Mouse (Mus musculus) heart, embryonic 12.5 days (tissue): ENCODE data around the gene Ripply1. TPM values are rescaled to one million over a fixed set of nuclear protein-coding genes. Genes with fewer than 3 reads are reported as not detected.

Experiments used
- ATAC-seq: fragments of 200-750 bp; cut with Nextera tagmentation; 2 replicates; pipeline ENCODE4 v1.8.0; 2017; ENCODE audit warnings: moderate TSS enrichment, moderate library complexity; ENCODE audit not compliant: insufficient number of reproducible peaks, low FRiP score
- H3K27ac ChIP-seq: fragments of 300-500 bp; sonication (generic); 2 replicates; pipeline ENCODE4 v1.5.1; 2016; ENCODE audit warnings: mild to moderate bottlenecking, moderate library complexity; ENCODE audit not compliant: poor library complexity, severe bottlenecking
- H3K27me3 ChIP-seq: fragments of 300-500 bp; sonication (generic); replicated peaks from 2 replicates; pipeline ENCODE4 v1.6.1; 2016; ENCODE audit warnings: mild to moderate bottlenecking, moderate library complexity
- H3K36me3 ChIP-seq: fragments of 300-500 bp; sonication (generic); 2 replicates; pipeline ENCODE4 v1.6.1; 2016; ENCODE audit warnings: mild to moderate bottlenecking, moderate library complexity
- H3K4me1 ChIP-seq: fragments of 300-500 bp; sonication (generic); replicated peaks from 2 replicates; pipeline ENCODE4 v1.6.1; 2016; ENCODE audit warnings: mild to moderate bottlenecking
- H3K4me2 ChIP-seq: fragments of 300-500 bp; sonication (generic); 2 replicates; pipeline ENCODE4 v1.6.1; 2016; ENCODE audit warnings: mild to moderate bottlenecking, moderate library complexity
- H3K4me3 ChIP-seq: fragments of 300-500 bp; sonication (generic); 2 replicates; pipeline ENCODE4 v1.5.1; 2016; ENCODE audit warnings: mild to moderate bottlenecking
- H3K9ac ChIP-seq: fragments of 300-500 bp; sonication (generic); 2 replicates; pipeline ENCODE4 v1.6.1; 2016; ENCODE audit warnings: mild to moderate bottlenecking, moderate library complexity
- H3K9me3 ChIP-seq: fragments of 300-500 bp; sonication (generic); replicated peaks from 2 replicates; pipeline ENCODE4 v1.6.1; 2016; ENCODE audit warnings: mild to moderate bottlenecking, moderate library complexity
- WGBS: fragments of 180-500 bp; shearing (Covaris S2); methylation state at CpG from one replicate; pipeline ENCODE4 v1.1.7; 2016; 5-methylcytosine and 5-hydroxymethylcytosine counted together
- polyA plus RNA-seq: library from polyadenylated mRNA; unstranded; fragments of >200 nt; fragmentation: Nextera tagmentation; extraction: Ambion mirVana; gene quantifications from 2 replicates; pipeline ENCODE4 v1.2.1, GENCODE M21; 2016

Ripply1 gene
- not detected in 2 replicates for polyA plus RNA-seq

DNA sequence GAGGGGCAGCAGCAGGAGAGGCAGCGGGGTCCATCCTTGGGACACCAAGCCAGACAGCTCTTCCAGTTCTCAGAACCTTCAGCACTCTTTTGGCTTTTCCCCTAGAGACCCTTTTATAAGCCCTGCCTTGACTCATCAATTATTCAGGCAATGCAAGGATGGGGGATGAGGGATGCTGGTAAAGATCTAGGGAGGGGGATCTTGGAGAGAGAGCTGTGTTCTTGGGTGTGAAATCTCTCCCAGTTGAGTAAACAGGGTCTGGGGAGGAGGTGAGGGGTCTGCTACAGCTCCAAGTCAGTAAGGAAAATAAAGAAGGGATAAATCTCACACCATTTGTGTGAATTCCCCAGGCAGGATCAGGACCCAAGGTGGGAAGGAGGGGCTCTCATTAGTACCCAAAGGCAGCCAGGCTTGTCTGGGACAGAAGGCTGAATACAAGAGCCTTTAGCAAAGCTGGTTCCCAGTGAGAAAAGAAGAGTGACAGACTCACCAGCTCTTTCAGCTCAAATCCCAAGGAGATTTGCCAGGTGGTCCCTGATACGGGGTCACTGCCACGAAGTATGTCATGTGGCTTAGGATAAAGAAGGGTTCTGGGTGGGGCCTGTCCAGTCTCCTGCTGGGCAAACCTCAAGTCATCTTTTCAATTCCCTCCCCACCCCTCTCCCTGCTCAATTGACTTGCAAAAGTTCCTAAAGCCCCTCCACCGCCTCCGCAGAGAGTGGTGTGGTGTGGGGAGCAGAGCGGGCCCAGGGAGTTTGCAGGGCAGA is at the start of gene Ripply1:
Gene Ripply1, minus strand, starts transcription at position 76 of the 767 bp plus-strand sequence.
- Histone ChIP-seq H3K9me3 (no peaks in the 10 kb centered on the region), H3K4me2 (no peak within 1 kb of the TSS), H3K4me3 (no peak within 1 kb of the TSS), H3K4me1 (peaks cover 17% of the 10 kb centered on the region), H3K27ac (no peak within 1 kb of the TSS), H3K9ac (no peak within 1 kb of the TSS), H3K36me3 (no peaks in the 10 kb centered on the region), H3K27me3 (peaks cover 5% of the 10 kb centered on the region)
- 65% methylated on average over 6 of the region's 6 CpGs for WGBS
- no peak for ATAC-seq

- no peak overlapping the region for H3K4me2 ChIP-seq
- H3K27me3 ChIP-seq, result no peaks in the 10 kb centered on the region
- 86% methylated on average over 6 of the region's 6 CpGs for WGBS
- H3K27ac ChIP-seq, result no peak overlapping the region
- no peaks in the 10 kb centered on the region for H3K4me1 ChIP-seq
- H3K36me3 ChIP-seq, result 0 out of 2 replicates have a peak, but pooled peaks cover 3% of the 10 kb centered on the region
- H3K9me3 ChIP-seq, result no peaks in the 10 kb centered on the region
- no peak for ATAC-seq
- no peak overlapping the region for H3K4me3 ChIP-seq
- H3K9ac ChIP-seq, result no peak overlapping the region
Observed at GRCm38 (mm10) chrX:139828363-139829092, 46.4 kb upstream of the Ripply1 start.

DNA sequence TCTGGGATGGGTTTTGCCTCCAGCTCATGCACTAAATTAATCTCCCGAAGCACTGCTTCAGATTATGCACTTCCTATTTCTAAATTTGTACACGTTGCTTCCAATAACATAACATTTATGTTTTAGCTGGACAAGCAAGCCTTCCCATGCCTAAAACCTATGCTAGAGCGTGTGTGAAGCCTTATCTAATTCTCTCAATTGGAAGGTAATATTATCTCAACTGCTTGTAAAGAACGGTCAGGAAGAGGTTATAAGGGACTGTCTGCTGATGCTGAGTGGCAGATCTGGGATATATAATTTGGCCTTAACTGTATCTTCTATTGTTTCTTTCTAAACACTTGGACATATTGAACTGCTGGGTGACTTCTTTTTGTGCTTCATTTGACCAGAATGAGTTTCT is 44.8 kb upstream of the Ripply1 start:
- H3K9ac ChIP-seq, result no peak overlapping the region
- H3K4me3 ChIP-seq, result no peak overlapping the region
- no peaks in the 10 kb centered on the region for H3K27me3 ChIP-seq
- 75% methylated on average over 4 of the region's 4 CpGs for WGBS
- no peak for ATAC-seq
- no peaks in the 10 kb centered on the region for H3K4me1 ChIP-seq
- H3K36me3 ChIP-seq, result peaks cover 12% of the 10 kb centered on the region
- no peak overlapping the region for H3K4me2 ChIP-seq
- no peak overlapping the region for H3K27ac ChIP-seq
- H3K9me3 ChIP-seq, result no peaks in the 10 kb centered on the region

DNA sequence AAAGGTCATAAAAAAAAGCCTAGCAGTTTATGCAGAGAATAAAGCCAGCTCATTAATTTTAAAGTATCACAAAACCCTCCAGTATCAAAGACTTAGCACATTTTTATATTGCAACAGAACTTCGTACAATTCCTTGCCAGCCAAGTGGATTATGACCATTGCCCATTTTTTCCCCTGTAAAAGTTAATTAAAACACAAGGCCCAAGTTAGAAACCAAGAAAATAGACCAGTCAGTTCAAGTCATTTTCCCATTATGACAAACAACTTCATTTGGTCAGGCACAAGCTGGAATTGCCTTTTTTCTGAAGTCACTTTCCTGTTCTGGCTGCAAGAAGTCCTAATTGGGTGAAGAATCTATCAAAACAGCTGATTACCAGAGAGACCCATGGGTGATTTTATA is 43.2 kb upstream of the Ripply1 start:
- 85% methylated on average over 1 of the region's 1 CpGs for WGBS
- H3K27ac ChIP-seq, result no peak overlapping the region
- H3K27me3 ChIP-seq, result no peaks in the 10 kb centered on the region

GRCm38 (mm10) chrX:139815201-139815600 is 33.0 kb upstream of the Ripply1 start:
- WGBS, result 69% methylated on average over 5 of the region's 5 CpGs
- H3K4me3 ChIP-seq, result no peak overlapping the region
- no peaks in the 10 kb centered on the region for H3K9me3 ChIP-seq
- no peak overlapping the region for H3K9ac ChIP-seq
- H3K27me3 ChIP-seq, result no peaks in the 10 kb centered on the region
- no peak for ATAC-seq
- H3K27ac ChIP-seq, result no peak overlapping the region
- no peaks in the 10 kb centered on the region for H3K4me1 ChIP-seq
- H3K4me2 ChIP-seq, result no peak overlapping the region
- H3K36me3 ChIP-seq, result no peaks in the 10 kb centered on the region

More for the DNA sequence above, 43.2 kb upstream of the Ripply1 start:
- no peak overlapping the region for H3K4me3 ChIP-seq
- H3K9ac ChIP-seq, result no peak overlapping the region
- H3K4me2 ChIP-seq, result no peak overlapping the region
- H3K4me1 ChIP-seq, result no peaks in the 10 kb centered on the region
- peaks cover 12% of the 10 kb centered on the region for H3K36me3 ChIP-seq
- no peak for ATAC-seq
- no peaks in the 10 kb centered on the region for H3K9me3 ChIP-seq

GRCm38 (mm10) chrX:139814018-139814635 is 32.0 kb upstream of the Ripply1 start:
- ATAC-seq, result no peak
- H3K4me1 ChIP-seq, result no peaks in the 10 kb centered on the region
- WGBS, result 53% methylated on average over 8 of the region's 8 CpGs
- no peak overlapping the region for H3K9ac ChIP-seq
- H3K4me3 ChIP-seq, result no peak overlapping the region
- H3K4me2 ChIP-seq, result no peak overlapping the region
- no peaks in the 10 kb centered on the region for H3K36me3 ChIP-seq
- no peaks in the 10 kb centered on the region for H3K9me3 ChIP-seq
- no peak overlapping the region for H3K27ac ChIP-seq
- no peaks in the 10 kb centered on the region for H3K27me3 ChIP-seq

DNA sequence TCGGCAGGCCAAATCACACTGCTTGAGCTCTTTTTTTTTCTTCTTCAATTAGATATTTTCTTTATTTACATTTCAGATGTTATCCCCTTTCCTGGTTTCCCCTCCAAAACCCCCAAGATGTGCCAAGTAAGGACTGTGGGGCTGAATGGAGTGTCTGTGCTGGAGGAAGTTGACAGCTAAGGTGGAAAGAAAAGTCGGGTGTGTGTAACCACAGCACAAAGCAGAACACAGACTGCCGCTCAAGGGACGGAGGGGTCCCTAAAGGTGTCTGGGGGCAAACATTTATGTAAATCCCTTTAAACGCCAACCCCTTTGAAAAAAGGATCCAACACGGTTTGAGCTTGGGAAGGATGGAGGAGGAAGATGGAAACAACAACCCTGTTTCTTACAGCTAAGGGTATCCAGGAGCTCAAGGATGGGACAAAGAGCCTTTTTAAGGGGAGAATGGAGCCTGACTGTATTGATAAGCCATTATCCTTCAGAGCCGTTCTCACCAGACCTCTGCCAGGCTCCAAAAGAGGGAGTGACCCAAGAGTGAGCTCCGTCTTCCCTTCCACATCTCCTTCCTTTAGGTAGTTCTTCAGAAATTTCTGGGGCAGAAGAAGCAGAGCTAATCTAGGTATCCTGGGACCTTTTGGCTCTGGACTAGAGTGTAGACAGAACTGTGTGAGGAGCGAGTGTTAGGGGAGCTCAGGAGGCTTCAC is 31.3 kb upstream of the Ripply1 start:
- Histone ChIP-seq H3K36me3 (no peaks in the 10 kb centered on the region), H3K4me2 (no peak overlapping the region), H3K9me3 (no peaks in the 10 kb centered on the region), H3K27me3 (no peaks in the 10 kb centered on the region), H3K9ac (no peak overlapping the region), H3K27ac (no peak overlapping the region), H3K4me3 (no peak overlapping the region), H3K4me1 (no peaks in the 10 kb centered on the region)
- no peak for ATAC-seq
- 60% methylated on average over 9 of the region's 9 CpGs for WGBS

DNA sequence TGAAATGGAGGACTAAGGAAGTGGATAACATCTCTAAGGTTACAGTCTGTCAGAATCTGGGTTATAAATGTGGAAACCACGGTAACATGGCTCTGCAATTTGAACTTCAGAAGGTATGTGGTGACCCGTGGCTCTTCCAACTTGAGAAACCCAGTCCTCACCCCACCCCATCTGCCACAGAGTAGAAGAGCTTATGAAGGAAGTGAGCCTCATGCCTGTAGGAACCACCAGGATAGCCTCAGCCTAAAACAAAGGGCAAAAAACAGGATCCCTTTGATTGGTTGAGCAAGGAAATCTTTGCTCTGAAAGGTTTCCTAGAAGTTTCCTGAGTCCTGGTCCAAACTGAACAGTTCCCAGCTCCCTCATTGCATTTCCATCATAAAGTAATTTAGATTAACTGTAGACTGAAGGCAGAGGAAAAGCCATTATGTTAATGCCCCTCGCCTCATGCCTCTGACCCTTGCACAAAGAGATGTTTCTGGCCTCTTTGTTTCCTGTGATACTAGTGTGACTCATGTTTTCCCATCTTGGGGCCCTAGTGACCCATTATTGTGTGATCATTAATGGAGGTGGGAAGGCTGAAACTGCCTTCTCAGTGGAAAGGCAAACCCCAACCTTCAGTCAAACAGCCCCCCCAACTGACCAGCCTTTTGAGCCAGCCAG is 30.6 kb upstream of the Ripply1 start:
- no peaks in the 10 kb centered on the region for H3K36me3 ChIP-seq
- WGBS, result 73% methylated on average over 3 of the region's 3 CpGs
- no peak overlapping the region for H3K27ac ChIP-seq
- no peak overlapping the region for H3K4me2 ChIP-seq
- H3K27me3 ChIP-seq, result no peaks in the 10 kb centered on the region
- H3K4me1 ChIP-seq, result no peaks in the 10 kb centered on the region
- H3K4me3 ChIP-seq, result no peak overlapping the region
- ATAC-seq, result no peak
- H3K9me3 ChIP-seq, result no peaks in the 10 kb centered on the region
- no peak overlapping the region for H3K9ac ChIP-seq

GRCm38 (mm10) chrX:139808501-139808900 is 26.3 kb upstream of the Ripply1 start:
- H3K4me2 ChIP-seq, result no peak overlapping the region
- H3K27me3 ChIP-seq, result 0 out of 2 replicates have a peak, but pooled peaks cover 4% of the 10 kb centered on the region
- H3K4me3 ChIP-seq, result no peak overlapping the region
- no peak overlapping the region for H3K9ac ChIP-seq
- H3K9me3 ChIP-seq, result no peaks in the 10 kb centered on the region
- H3K27ac ChIP-seq, result no peak overlapping the region
- no peaks in the 10 kb centered on the region for H3K4me1 ChIP-seq
- 84% methylated on average over 10 of the region's 10 CpGs for WGBS
- H3K36me3 ChIP-seq, result no peaks in the 10 kb centered on the region
- no peak for ATAC-seq

DNA sequence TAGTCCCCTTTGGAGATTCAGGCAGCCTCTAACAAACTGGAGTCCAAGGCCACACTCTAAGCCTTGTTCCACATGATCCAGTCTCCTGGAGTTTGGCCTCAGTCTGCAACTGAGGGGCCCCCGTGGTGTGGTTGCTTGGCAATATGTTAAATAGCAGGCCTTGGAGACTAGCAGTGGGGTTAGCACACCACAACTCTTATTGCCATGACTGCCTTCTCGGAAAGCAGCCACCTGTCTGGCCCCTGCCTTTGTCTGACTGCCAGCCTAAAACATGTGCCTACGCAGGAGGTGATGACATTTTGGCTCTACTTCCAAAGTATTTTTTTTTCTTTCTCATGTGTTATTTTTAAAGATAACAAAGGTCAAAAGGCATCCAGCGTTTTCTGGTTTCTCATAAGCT is 25.9 kb upstream of the Ripply1 start:
- no peak overlapping the region for H3K27ac ChIP-seq
- no peak overlapping the region for H3K4me2 ChIP-seq
- H3K4me3 ChIP-seq, result no peak overlapping the region
- no peak for ATAC-seq
- no peaks in the 10 kb centered on the region for H3K36me3 ChIP-seq
- H3K27me3 ChIP-seq, result 0 out of 2 replicates have a peak, but pooled peaks cover 4% of the 10 kb centered on the region
- WGBS, result 45% methylated on average over 4 of the region's 4 CpGs
- H3K9ac ChIP-seq, result no peak overlapping the region
- H3K4me1 ChIP-seq, result no peaks in the 10 kb centered on the region
- no peaks in the 10 kb centered on the region for H3K9me3 ChIP-seq
